Mouse (Mus musculus) kidney, postnatal 10 days (tissue): ENCODE results near the gene 2610318N02Rik.
A peak's percentile ranks its signal among the peaks of the same experiment; 100 is the strongest.

ENCODE experiments used
- DNase-seq: peaks from one replicate; pipeline ENCODE4 v3.0.0; 2021; ENCODE audit warnings: mixed read lengths

Gene 2610318N02Rik

GRCm38 (mm10) chr16:17110771-17111743 lies 13.9 kb downstream of the 2610318N02Rik start, which contains the start of gene Ppil2:
Gene Ppil2, minus strand, starts transcription at chr16:17111257.
- DNase-seq = peak; percentile 78

GRCm38 (mm10) chr16:17104600-17104999 lies 20.4 kb downstream of the 2610318N02Rik start:
- peak; percentile 38 for DNase-seq

- peak; percentile 51 for DNase-seq
These were observed 22.2 kb downstream of the 2610318N02Rik start for GRCm38 (mm10) chr16:17102630-17103220.

- no peak for DNase-seq
These were observed 28.0 kb downstream of the 2610318N02Rik start for GRCm38 (mm10) chr16:17096938-17097337.

GRCm38 (mm10) chr16:17088346-17088745 lies 36.6 kb downstream of the 2610318N02Rik start:
- no peak for DNase-seq

GRCm38 (mm10) chr16:17086669-17087193 lies 38.2 kb downstream of the 2610318N02Rik start:
- DNase-seq = no peak

- DNase-seq = no peak
These were observed 38.7 kb downstream of the 2610318N02Rik start for GRCm38 (mm10) chr16:17086241-17086640.

- no peak for DNase-seq
These were observed 39.3 kb downstream of the 2610318N02Rik start for GRCm38 (mm10) chr16:17085636-17086035.

- DNase-seq = no peak
These were observed 42.7 kb downstream of the 2610318N02Rik start for GRCm38 (mm10) chr16:17082121-17082792.

GRCm38 (mm10) chr16:17078101-17078500 lies 46.9 kb downstream of the 2610318N02Rik start:
- no peak for DNase-seq

GRCm38 (mm10) chr16:17076869-17077268 lies 48.1 kb downstream of the 2610318N02Rik start:
- no peak for DNase-seq

GRCm38 (mm10) chr16:17076301-17076700 lies 48.7 kb downstream of the 2610318N02Rik start:
- DNase-seq = no peak

GRCm38 (mm10) chr16:17073000-17073399 lies 52.0 kb downstream of the 2610318N02Rik start:
- no peak for DNase-seq

- DNase-seq = no peak
These were observed 54.3 kb downstream of the 2610318N02Rik start for GRCm38 (mm10) chr16:17070716-17071115.

- peak; percentile 95 for DNase-seq
These were observed 55.2 kb downstream of the 2610318N02Rik start, which contains the start of gene Ypel1 for GRCm38 (mm10) chr16:17069511-17070443. Gene Ypel1, plus strand, starts transcription at chr16:17069696.

- no peak for DNase-seq
These were observed 57.4 kb downstream of the 2610318N02Rik start for GRCm38 (mm10) chr16:17067552-17067951.
